Mouse (Mus musculus) urinary bladder, adult 18-20 months (tissue): Measurements from ENCODE around the gene Ap2b1.

ENCODE experiments used
- DNase-seq, 2 experiments: peaks; one replicate each; pipeline ENCODE4 v3.0.0; 2022; ENCODE audit warnings: low spot score in 2 of 2, mixed read lengths in 2 of 2

Ap2b1 gene

DNA sequence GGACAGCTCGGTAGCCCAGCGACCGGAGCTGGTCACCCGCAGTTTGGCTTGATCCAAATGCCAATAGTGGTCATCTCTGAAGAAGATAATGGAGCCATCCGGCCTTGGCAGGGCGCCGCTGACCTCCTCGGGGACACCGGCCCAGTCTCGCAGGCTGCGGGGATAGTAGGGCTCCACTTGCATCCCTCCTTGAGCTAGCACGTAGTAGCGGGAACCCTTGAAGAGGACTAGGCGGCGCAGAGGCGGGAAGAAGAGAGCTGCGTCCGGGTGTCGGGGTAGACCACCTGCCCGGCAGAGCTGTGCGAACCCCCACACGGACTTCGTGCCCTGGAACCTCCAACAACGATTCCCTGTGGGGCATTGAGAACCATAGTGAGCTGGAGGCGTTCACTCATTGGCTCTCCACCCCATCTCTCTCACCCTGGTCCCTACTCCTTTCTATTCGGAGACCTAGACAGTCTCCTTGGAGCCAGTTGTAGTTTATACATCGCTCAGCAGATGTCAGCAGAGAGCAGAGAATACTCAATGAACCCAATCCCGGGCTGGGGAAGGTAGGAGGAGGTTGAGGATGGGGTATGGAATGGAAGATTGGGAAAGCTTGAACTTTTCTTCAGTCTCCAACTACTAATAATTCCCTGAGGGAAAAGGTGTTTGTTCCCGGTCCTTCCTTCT is 143.9 kb downstream of the Ap2b1 start:
- peak; percentile 31 to 64 for DNase-seq

DNA sequence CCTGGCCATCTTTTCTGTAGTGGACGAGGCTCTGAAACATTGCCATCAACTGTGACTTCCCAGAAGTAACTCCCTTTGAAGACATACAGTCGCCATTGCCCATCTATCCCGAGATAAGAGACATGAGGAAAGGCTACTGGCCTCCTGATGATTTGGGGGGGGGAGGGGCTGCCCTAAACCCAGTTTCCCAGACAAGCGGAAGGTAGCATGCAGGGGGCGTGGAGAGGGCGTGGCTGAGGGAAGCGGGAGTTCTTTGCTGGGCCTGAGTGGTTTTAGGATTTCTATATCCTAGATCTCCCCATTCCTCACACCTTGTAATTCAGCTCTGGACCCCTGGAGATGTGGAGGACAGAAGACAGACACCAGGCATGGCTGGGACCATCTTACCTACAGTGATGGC is 145.0 kb downstream of the Ap2b1 start:
- DNase-seq: no peak

DNA sequence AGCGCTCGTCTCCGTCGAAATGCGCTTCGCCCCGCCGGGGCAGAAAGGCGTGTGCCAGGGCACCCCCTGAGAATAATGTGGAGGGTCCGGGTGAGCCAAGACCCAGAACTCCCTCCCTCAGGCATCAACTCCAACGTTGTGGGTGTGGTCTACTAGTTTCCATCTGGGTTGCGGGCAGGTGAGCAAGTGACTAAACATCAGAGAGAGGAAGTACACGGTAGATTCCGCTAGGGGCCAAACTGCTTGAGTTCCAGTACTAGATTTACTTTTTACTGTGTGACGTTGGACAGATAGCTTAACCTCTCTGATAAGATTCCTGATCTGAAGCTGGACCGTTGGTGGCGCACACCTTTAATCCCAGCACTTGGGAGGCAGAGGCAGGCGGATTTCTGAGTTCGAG is 146.2 kb downstream of the Ap2b1 start:
- DNase-seq: no peak

DNA sequence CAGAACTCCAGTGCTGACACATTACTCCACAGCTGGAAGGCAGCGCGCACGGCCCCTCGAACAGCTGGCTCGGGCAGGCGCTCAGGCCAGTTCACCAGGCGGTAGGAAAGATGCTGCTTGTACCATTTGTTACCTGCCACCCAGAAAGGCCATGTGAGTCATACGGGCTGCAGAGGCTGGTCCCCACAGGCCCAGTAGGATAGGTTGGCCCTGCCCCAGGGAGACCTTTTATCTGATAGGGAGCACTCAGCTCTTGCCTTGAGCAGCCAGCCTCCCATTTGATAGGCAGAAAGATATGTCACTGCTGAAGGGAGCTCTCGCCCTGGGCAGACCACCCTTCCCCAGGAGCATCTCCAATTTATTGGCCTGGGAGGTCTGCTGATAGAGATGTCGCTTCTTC is 148.8 kb downstream of the Ap2b1 start:
- peak in 1 of 2 experiments; percentile 63 for DNase-seq

DNA sequence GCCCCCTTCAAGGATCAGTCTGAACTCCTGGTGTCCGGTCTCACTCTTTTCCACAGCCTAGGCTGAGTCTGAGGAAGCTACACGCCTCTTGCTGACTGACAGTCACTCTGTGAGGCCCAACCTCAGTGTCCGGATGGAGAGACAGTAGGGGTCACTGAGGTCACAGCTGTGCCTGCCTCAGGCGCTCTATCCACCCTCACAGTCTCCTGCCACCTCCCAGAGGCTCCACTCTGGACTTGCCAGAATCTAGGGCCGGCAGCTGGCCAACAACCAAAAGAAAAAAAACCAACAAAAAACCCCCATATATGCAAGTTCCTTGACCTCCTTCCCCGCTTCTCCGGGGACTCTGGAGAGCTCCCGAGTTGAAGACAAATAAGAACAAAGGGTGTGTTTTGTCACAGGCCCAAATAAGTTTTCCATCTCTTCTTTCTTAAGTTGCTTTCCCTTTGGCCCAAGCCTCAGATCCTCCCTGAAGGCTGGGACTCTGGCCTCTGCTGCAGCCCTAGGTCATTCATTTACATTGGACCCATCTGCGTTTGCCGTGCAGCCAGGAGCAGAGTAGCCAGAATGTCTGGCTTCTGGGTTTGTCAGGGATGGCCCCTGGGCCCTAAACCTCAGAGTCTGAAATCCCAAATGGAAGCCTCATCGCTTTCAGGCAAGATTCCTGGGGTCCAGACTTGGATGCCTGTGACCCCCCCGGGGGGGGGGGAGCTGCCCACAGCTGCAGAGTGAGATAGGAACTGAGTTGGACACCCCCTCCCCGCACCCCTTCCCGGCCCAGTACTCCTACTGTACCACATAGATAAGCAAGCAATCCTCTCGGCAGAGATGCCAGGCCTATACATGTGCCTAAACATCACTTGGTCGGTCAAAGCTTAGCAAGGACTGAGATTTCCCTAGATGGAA is 149.4 kb downstream of the Ap2b1 start:
- no peak for DNase-seq

DNA sequence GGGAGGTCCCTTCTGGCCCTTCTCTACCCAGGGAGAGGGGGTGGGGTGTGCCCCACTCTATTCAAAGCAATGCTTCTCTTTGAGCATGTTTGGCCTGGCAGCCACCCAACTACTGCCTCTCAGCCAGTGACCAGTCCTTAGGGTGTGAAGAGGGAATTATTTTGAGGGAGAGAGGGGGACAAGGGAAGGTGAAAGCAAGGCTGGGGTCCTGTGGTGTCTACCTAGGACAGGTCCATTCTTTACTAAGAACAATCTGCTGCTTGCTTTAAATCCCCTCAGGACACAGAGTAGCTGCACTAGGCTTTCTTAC is 150.1 kb downstream of the Ap2b1 start:
- DNase-seq: no peak

DNA sequence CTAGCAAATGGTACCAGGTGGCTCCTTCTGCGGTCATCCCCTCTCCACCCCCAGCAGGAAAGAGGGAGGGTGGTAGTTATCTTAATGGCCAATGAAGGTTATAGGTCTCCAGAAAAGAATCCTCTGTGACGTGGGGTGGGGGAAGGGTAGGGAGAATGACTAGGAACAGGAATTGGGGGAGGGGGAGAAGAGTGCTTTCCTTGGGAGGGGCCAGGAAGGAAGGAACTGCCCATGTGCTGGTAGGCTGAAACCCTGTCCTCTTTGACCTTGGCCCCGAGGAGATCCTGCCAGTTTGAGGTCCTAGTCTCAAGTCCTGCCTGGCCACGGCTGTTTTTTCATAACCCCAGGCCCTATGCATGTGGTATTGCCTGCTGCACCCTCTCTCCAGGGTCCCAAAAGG is 150.5 kb downstream of the Ap2b1 start:
- DNase-seq: no peak

DNA sequence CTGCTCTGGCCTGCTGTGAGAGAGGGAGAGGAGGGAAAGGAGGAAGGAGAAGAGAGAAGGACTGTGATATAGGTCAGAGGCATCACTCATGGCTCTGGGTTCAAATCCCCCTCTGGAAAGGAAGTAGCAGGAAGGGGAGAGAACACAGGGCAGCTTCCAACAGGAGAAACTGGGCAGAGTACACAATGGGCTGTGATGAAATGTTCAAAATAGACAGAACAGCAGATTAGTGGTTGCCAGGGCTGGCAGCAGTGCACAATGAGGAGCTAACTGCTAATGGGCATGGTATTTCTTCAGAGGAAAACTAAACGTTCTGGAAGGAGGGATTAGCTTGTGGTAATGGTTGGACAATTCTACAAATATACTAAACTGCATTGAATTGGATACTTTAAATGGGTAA is 151.7 kb downstream of the Ap2b1 start:
- no peak for DNase-seq

DNA sequence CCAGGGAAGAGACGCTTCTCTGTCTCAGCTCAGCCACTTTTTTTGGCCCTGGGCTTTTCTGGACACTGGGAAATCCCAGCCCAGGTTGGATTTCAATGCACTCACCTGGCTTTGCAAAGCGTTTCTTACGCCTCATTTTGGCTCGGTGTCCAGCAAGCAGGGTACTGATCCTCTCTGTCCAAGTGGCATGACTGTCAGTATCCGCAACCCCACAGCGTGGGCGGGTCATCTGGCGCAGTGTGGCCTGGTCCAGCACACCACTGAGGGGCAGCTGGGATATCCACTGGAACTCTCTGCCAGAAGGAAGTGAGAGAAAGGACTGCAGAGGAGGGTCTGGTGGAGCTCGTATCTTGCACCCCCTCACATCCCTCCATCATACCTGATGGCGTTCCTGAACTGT is 152.5 kb downstream of the Ap2b1 start:
- DNase-seq: no peak

DNA sequence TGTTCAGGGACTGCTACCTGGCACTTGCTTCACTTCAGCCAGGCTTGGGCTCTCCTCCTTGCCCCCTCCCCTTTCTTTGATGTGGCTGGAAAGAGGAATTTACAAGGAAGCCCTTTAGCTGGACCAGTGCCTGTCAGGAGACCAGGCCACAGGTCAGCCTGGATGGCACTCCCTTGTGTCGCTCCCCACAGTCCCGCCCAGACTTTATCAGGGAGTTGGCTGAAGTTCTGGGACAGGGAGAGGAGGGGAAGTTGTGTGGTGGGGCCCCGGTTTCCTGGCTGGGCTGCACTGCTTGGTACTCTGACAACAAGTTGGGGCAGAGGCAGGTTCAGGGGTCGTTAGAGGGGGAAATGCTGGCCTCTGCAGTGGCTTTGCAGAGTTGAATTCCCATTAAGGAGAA is 155.7 kb downstream of the Ap2b1 start:
- peak in 1 of 2 experiments; percentile 38 for DNase-seq
